Comparison of ENCODE assay signal across 8 mouse cellular contexts in genomic region chr9:54533975-54534374, GRCm38 (mm10). TPM values are rescaled to one million over a fixed set of nuclear protein-coding genes. Genes with fewer than 3 reads are reported as not detected.
DNase-seq lines count a peak whose midpoint lies in the region; ATAC-seq lines count a peak whose summit lies in the region.
"Had no signal": no experiment of that assay in that cellular context is flagged by ENCODE, and none has a peak within 500 bp of the region (broad histone marks: within the 10 kb centered on the region; RNA-seq: fewer than 3 reads in every experiment).

No protein-coding gene starts in this region.

- no peaks in the 10 kb centered on the region for H3K27me3 ChIP-seq in forebrain, embryonic 13.5 days

- H3K4me2 ChIP-seq in forebrain, embryonic 13.5 days, result no peak overlapping the region

- no peak overlapping the region for H3K9ac ChIP-seq in forebrain, embryonic 13.5 days

- ATAC-seq in forebrain, embryonic 13.5 days, result peak; percentile 84

- no peak overlapping the region for H3K4me3 ChIP-seq in forebrain, embryonic 13.5 days

- 25% methylated on average over 5 of the region's 5 CpGs for WGBS in forebrain, embryonic 13.5 days

- peak overlapping the region; percentile 84 for H3K27ac ChIP-seq in forebrain, embryonic 13.5 days

- H3K36me3 ChIP-seq in forebrain, embryonic 13.5 days (ENCODE audit: poor library complexity, severe bottlenecking), result no peaks in the 10 kb centered on the region

- DNase-seq in retina, postnatal 1 day, result peak; percentile 84
- no peak for DNase-seq in retina, embryonic 14.5 days (ENCODE audit: low spot score)
- peak; percentile 73 to 85 for DNase-seq in layer of hippocampus, postnatal 14 days (ENCODE audit: low spot score in 2 of 2)
- peak; percentile 87 for DNase-seq in right cerebral cortex, postnatal 14 days
- DNase-seq in adipocyte (ENCODE audit: low spot score), result no peak
- DNase-seq in spleen, adult 12 weeks (ENCODE audit: low spot score), result no peak

- peaks cover 59% of the 10 kb centered on the region for H3K4me1 ChIP-seq in forebrain, embryonic 13.5 days

- no peaks in the 10 kb centered on the region for H3K9me3 ChIP-seq in forebrain, embryonic 13.5 days (replicated peaks)

RNA-seq across cellular contexts. Expression of gene Sh2d7, which starts 4.8 kb away (rescaled TPM):
- polyA plus RNA-seq in forebrain, embryonic 13.5 days (2015; fragmentation: Nextera tagmentation; extraction: Ambion mirVana), result 0.10 and 0.48 TPM in 2 replicates
- under 1 TPM in 1 of 2 experiments, not detected in 1; 0.18 TPM for total RNA-seq in layer of hippocampus, postnatal 14 days (2021)
- polyA plus RNA-seq: heart, postnatal 0 days had no signal

RNA-seq across cellular contexts. Expression of gene Cib2, which starts 26.0 kb away (rescaled TPM):
- polyA plus RNA-seq in forebrain, embryonic 13.5 days (2015; fragmentation: Nextera tagmentation; extraction: Ambion mirVana), result 27.0 and 28.9 TPM in 2 replicates
- 10 to 100 TPM; 20.5 to 21.9 TPM for total RNA-seq in layer of hippocampus, postnatal 14 days (2021)

RNA-seq across cellular contexts. Expression of gene Dmxl2, which starts 32.5 kb away (rescaled TPM):
- polyA plus RNA-seq in forebrain, embryonic 13.5 days (2015; fragmentation: Nextera tagmentation; extraction: Ambion mirVana), result 29.1 and 30.0 TPM in 2 replicates
- total RNA-seq in layer of hippocampus, postnatal 14 days (2021), result 100 to 1,000 TPM; 225 to 231 TPM

RNA-seq across cellular contexts. Expression of gene Idh3a, which starts 52.2 kb away (rescaled TPM):
- polyA plus RNA-seq in forebrain, embryonic 13.5 days (2015; fragmentation: Nextera tagmentation; extraction: Ambion mirVana), result 126 and 127 TPM in 2 replicates
- total RNA-seq in layer of hippocampus, postnatal 14 days (2021), result 100 to 1,000 TPM; 210 to 214 TPM

Comparison
In these comparisons a context has a peak if more than half of its experiments do, and no peak if none do; other contexts are left out.
1. DNase-seq: peak in retina, postnatal 1 day (single experiment), layer of hippocampus, postnatal 14 days (2 of 2) and right cerebral cortex, postnatal 14 days (single experiment); none in retina, embryonic 14.5 days (single experiment), adipocyte (single experiment) and spleen, adult 12 weeks (single experiment).